Mouse (Mus musculus): Measurements from ENCODE around the gene Slc10a6. TPM values are rescaled to one million over a fixed set of nuclear protein-coding genes. Genes with fewer than 3 reads are reported as not detected.

Slc10a6 gene
- polyA plus RNA-seq, 1 experiment from 2014 or later = 0.07 TPM

DNA sequence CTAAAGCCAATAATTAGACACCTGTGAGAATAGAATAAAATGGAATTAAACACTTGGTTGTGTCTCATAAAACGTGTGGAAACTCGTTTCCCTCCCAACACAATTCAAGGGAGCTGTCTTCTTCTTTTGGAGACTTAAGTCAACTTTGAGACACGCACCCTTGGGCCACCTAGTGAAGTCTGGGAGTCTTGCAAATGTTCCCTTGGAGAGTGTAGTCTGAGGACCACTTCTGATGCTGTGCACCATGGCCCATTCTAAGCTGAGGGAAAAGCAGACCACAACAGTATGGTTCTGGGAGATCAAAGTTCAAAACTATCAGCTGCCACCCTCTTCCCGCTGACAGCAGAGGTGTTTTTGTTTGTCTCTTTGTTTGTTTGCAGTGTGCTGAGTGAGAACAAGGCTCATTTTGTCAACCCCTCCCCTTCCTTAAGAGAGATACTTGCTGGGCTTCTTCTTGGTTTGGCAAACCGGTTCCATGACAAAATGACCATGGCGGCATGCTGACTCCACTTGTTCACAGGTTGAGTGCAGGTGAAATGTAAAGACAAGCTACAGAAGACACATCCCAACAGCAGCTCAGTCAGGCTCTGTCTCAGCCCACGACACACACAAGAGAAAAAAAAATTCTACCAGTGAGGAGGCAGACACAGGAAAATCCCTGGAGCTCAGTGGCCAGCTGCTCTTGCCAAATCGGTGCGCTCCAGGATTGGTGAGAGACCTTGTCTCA lies 814 bp upstream of the Slc10a6 start:
- WGBS = 76% methylated on average over 9 of the region's 9 CpGs
- Histone ChIP-seq H3K9ac (ENCODE audit: low read length) (no peak overlapping the region), H3K4me1 (ENCODE audit: control insufficient read depth, insufficient read depth, low read length) (no peaks in the 10 kb centered on the region), H3K27me3 (ENCODE audit: control insufficient read depth, insufficient read depth, low read length) (no peaks in the 10 kb centered on the region), H3K27ac (replicated peaks; ENCODE audit: low read depth, low read length) (no peak overlapping the region), H3K36me3 (ENCODE audit: control insufficient read depth, insufficient read depth, low read length) (no peaks in the 10 kb centered on the region), H3K4me3 (ENCODE audit: low read depth, low read length) (no peak overlapping the region), H3K4me2 (ENCODE audit: low read depth, severe bottlenecking) (no peak overlapping the region), H3K9me3 (ENCODE audit: control insufficient read depth, low read length) (no peaks in the 10 kb centered on the region)
- ATAC-seq (ENCODE audit: insufficient number of reproducible peaks, low FRiP score, low TSS enrichment, low read depth) = no peak
- DNase-seq (ENCODE audit: low spot score) = no peak

DNA sequence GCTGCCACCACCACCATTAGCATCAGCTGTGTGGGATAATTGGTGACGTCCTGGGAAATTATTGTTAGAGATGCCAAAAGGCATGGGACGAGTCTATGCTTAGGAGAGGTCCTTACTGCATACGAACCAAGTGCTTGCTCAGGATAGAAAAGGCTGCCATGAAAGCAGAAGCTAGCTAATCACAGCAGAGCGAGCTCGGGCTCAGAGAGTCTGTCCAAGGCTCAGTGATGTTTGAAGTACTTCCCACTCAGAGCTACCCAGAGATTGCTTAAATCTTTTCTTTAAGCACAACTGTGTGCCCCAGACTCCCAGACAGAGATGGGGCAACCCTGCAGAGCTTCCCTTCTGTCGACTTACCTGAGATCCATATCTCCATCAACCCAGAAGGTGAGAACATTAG lies 704 bp downstream of the Slc10a6 start:
- Histone ChIP-seq H3K36me3 (ENCODE audit: control insufficient read depth, insufficient read depth, low read length) (no peaks in the 10 kb centered on the region), H3K9me3 (ENCODE audit: control insufficient read depth, low read length) (no peaks in the 10 kb centered on the region), H3K4me1 (ENCODE audit: control insufficient read depth, insufficient read depth, low read length) (no peaks in the 10 kb centered on the region), H3K9ac (ENCODE audit: low read length) (no peak overlapping the region), H3K4me2 (ENCODE audit: low read depth, severe bottlenecking) (no peak overlapping the region), H3K4me3 (ENCODE audit: low read depth, low read length) (no peak overlapping the region), H3K27me3 (ENCODE audit: control insufficient read depth, insufficient read depth, low read length) (no peaks in the 10 kb centered on the region), H3K27ac (replicated peaks; ENCODE audit: low read depth, low read length) (no peak overlapping the region)
- DNase-seq (ENCODE audit: low spot score) (no peak), ATAC-seq (ENCODE audit: insufficient number of reproducible peaks, low FRiP score, low TSS enrichment, low read depth) (no peak)
- WGBS = 81% methylated on average over 6 of the region's 6 CpGs

DNA sequence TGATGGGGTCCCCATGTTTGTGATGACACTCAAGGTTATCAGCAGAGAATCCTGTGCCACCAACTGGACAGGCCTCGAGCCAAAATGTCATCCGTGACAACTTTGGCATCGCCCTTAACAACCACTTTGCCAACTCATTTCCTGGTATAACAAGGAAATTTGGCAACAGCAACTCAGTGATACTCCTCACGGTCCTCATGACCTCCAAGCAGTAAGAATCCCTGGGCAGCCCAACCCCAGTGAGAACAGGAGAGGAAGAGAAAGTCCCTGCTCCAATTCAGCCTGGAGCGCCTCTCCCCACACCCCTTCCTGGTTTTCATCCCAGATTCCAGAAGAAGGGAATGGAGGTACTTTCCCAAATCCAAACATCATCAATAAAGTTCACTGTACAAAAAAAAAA lies 4.4 kb downstream of the Slc10a6 start:
- Histone ChIP-seq H3K9me3 (ENCODE audit: control insufficient read depth, low read length) (no peaks in the 10 kb centered on the region), H3K27me3 (ENCODE audit: control insufficient read depth, insufficient read depth, low read length) (no peaks in the 10 kb centered on the region), H3K4me1 (ENCODE audit: control insufficient read depth, insufficient read depth, low read length) (no peaks in the 10 kb centered on the region), H3K4me2 (ENCODE audit: low read depth, severe bottlenecking) (no peak overlapping the region), H3K9ac (ENCODE audit: low read length) (no peak overlapping the region), H3K27ac (replicated peaks; ENCODE audit: low read depth, low read length) (no peak overlapping the region), H3K4me3 (ENCODE audit: low read depth, low read length) (no peak overlapping the region), H3K36me3 (ENCODE audit: control insufficient read depth, insufficient read depth, low read length) (no peaks in the 10 kb centered on the region)
- no peak for ATAC-seq (ENCODE audit: insufficient number of reproducible peaks, low FRiP score, low TSS enrichment, low read depth)
- WGBS = 91% methylated on average over 5 of the region's 5 CpGs
- DNase-seq (ENCODE audit: low spot score) = no peak

DNA sequence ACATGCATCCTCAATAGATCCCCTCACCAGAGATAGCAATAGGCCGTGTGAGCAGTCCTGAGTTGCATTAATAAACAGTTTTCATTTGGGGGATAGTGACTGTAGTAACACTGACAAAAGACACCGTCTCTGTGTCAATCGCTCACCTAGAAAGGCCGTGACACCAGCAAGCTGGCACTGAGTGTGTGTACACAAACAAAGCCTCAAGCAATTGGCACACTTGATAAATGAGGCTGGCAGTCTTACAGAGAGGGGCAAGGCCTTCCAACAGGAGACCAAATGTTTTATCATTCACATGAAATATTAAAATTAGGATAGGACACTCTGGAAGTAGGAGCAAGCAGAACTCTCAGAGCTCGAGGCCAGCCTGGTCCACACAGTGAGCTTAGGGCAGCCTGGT lies 6.9 kb downstream of the Slc10a6 start:
- Histone ChIP-seq H3K27ac (replicated peaks; ENCODE audit: low read depth, low read length) (no peak overlapping the region), H3K4me1 (ENCODE audit: control insufficient read depth, insufficient read depth, low read length) (no peaks in the 10 kb centered on the region), H3K9me3 (ENCODE audit: control insufficient read depth, low read length) (no peaks in the 10 kb centered on the region), H3K4me3 (ENCODE audit: low read depth, low read length) (no peak overlapping the region), H3K27me3 (ENCODE audit: control insufficient read depth, insufficient read depth, low read length) (no peaks in the 10 kb centered on the region), H3K36me3 (ENCODE audit: control insufficient read depth, insufficient read depth, low read length) (no peaks in the 10 kb centered on the region), H3K4me2 (ENCODE audit: low read depth, severe bottlenecking) (no peak overlapping the region), H3K9ac (ENCODE audit: low read length) (no peak overlapping the region)
- DNase-seq (ENCODE audit: low spot score) = no peak
- WGBS = 88% methylated on average over 5 of the region's 5 CpGs
- no peak for ATAC-seq (ENCODE audit: insufficient number of reproducible peaks, low FRiP score, low TSS enrichment, low read depth)

DNA sequence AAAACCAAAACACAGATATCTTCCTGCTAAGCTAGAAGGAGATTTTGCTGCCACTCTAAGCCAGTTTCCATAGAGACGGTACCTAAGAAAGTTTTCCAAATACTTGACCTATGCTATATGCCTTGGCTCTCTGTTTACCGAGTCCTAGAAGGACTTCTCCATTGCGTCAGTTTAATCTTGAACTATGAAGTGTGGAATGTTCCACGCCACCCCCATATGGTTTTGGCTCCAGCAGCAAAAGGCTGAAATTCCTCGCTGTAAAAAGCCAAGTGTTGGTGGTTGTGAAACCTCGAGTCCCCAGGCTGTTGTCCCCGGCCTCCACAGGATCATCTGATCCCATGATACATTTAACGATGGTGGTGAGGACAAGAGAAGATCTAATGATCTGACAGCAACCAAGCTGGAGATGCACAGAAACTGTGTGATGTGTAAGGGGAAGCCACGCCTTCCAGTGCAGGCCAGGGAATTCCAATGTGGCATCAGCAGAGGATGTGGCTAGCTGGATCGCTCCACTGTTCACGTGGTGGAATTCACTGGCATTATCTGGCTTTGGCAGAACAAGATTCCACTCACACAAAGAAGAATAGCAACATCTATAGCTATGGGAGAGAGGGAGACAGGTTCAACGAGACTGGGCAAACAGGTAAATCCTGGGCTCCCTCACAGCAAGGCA lies 8.8 kb downstream of the Slc10a6 start:
- Histone ChIP-seq H3K36me3 (ENCODE audit: control insufficient read depth, insufficient read depth, low read length) (no peaks in the 10 kb centered on the region), H3K27me3 (ENCODE audit: control insufficient read depth, insufficient read depth, low read length) (no peaks in the 10 kb centered on the region), H3K4me2 (ENCODE audit: low read depth, severe bottlenecking) (no peak overlapping the region), H3K9ac (ENCODE audit: low read length) (no peak overlapping the region), H3K4me1 (ENCODE audit: control insufficient read depth, insufficient read depth, low read length) (no peaks in the 10 kb centered on the region), H3K9me3 (ENCODE audit: control insufficient read depth, low read length) (no peaks in the 10 kb centered on the region), H3K4me3 (ENCODE audit: low read depth, low read length) (no peak overlapping the region), H3K27ac (replicated peaks; ENCODE audit: low read depth, low read length) (no peak overlapping the region)
- WGBS = 81% methylated on average over 12 of the region's 12 CpGs
- DNase-seq (ENCODE audit: low spot score) (no peak), ATAC-seq (ENCODE audit: insufficient number of reproducible peaks, low FRiP score, low TSS enrichment, low read depth) (no peak)

DNA sequence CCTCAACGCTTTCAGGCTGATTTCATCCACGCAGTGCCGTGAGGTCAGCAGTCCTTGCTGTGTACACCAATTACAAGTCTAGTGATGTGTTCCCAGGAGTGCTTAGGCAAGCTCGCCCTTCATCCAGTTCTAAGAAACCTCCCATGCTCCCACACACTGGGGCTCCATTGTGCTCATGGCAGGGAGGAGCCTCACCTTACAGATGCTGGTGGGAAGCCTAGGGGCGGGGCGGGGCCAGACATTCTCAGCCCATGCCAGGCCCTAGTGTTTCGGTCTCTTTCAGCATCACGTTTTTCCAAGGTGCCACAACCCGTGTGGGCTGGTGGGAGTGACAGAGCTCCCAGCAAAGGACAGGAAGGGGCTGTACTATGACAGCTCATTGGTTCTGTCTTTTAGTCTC lies 12.0 kb downstream of the Slc10a6 start:
- Histone ChIP-seq H3K4me1 (ENCODE audit: control insufficient read depth, insufficient read depth, low read length) (no peaks in the 10 kb centered on the region), H3K4me2 (ENCODE audit: low read depth, severe bottlenecking) (no peak overlapping the region), H3K9me3 (ENCODE audit: control insufficient read depth, low read length) (no peaks in the 10 kb centered on the region), H3K9ac (ENCODE audit: low read length) (no peak overlapping the region), H3K36me3 (ENCODE audit: control insufficient read depth, insufficient read depth, low read length) (no peaks in the 10 kb centered on the region), H3K4me3 (ENCODE audit: low read depth, low read length) (no peak overlapping the region), H3K27ac (replicated peaks; ENCODE audit: low read depth, low read length) (no peak overlapping the region), H3K27me3 (ENCODE audit: control insufficient read depth, insufficient read depth, low read length) (no peaks in the 10 kb centered on the region)
- ATAC-seq (ENCODE audit: insufficient number of reproducible peaks, low FRiP score, low TSS enrichment, low read depth) (no peak), DNase-seq (ENCODE audit: low spot score) (no peak)
- WGBS = 78% methylated on average over 9 of the region's 9 CpGs

DNA sequence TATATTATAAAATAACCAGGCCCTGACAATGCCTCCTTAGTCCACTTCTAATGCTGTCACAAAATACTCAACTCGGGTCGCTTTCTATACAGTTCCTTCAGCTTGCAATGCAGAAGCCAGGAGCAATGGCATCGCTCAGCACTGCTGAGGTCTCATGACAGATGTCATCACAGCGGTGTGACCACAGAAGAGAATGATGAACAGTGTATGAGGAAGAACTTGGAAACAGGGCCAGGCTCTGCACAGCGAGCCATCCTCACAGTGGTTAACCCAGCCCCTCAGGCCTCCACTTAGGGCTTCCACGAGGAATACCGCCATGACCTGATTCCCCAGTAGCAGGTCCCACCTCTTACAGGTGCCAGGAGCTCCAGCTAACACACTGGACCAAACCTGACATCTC lies 14.8 kb downstream of the Slc10a6 start:
- DNase-seq (ENCODE audit: low spot score) = no peak
- Histone ChIP-seq H3K36me3 (ENCODE audit: control insufficient read depth, insufficient read depth, low read length) (no peaks in the 10 kb centered on the region), H3K9ac (ENCODE audit: low read length) (no peak overlapping the region), H3K4me2 (ENCODE audit: low read depth, severe bottlenecking) (no peak overlapping the region), H3K27ac (replicated peaks; ENCODE audit: low read depth, low read length) (no peak overlapping the region), H3K4me1 (ENCODE audit: control insufficient read depth, insufficient read depth, low read length) (no peaks in the 10 kb centered on the region), H3K9me3 (ENCODE audit: control insufficient read depth, low read length) (no peaks in the 10 kb centered on the region), H3K27me3 (ENCODE audit: control insufficient read depth, insufficient read depth, low read length) (no peaks in the 10 kb centered on the region), H3K4me3 (ENCODE audit: low read depth, low read length) (no peak overlapping the region)
- ATAC-seq (ENCODE audit: insufficient number of reproducible peaks, low FRiP score, low TSS enrichment, low read depth) = no peak
- WGBS = 92% methylated on average over 7 of the region's 7 CpGs

DNA sequence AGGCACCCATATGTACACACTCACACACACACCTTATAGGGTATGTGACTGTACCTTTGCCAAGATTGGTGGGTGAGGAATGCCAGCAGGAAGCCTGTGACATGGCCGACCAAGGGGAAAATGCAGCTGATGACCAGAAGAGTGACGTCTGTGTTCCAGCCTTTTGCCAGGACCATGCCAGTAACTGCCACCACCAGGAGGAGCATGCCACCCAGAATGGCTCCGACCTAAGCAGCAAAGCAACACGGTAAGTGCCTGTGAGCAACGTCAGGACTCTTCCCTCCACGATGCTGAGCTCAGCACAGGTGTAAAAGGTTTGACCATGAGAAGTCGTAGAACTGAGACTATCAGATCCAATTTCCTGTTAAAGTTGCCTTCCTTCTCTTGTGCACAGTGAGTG lies 16.9 kb downstream of the Slc10a6 start:
- no peak overlapping the region for H3K9ac ChIP-seq (ENCODE audit: low read length)
- H3K4me2 ChIP-seq (ENCODE audit: low read depth, severe bottlenecking) = no peak overlapping the region
- WGBS = 83% methylated on average over 7 of the region's 7 CpGs
- DNase-seq (ENCODE audit: low spot score) (no peak), ATAC-seq (ENCODE audit: insufficient number of reproducible peaks, low FRiP score, low TSS enrichment, low read depth) (no peak)
- H3K4me1 ChIP-seq (ENCODE audit: control insufficient read depth, insufficient read depth, low read length) = no peaks in the 10 kb centered on the region
- H3K27ac ChIP-seq (replicated peaks; ENCODE audit: low read depth, low read length) = no peak overlapping the region
- no peaks in the 10 kb centered on the region for H3K9me3 ChIP-seq (ENCODE audit: control insufficient read depth, low read length)
- H3K4me3 ChIP-seq (ENCODE audit: low read depth, low read length) = no peak overlapping the region
- H3K27me3 ChIP-seq (ENCODE audit: control insufficient read depth, insufficient read depth, low read length) = no peaks in the 10 kb centered on the region
- no peaks in the 10 kb centered on the region for H3K36me3 ChIP-seq (ENCODE audit: control insufficient read depth, insufficient read depth, low read length)

Data from limb, embryonic 11.5 days (tissue).